Mouse (Mus musculus): Measurements from ENCODE around the gene Adam12.

GRCm38 (mm10) chr7:134223444-134224161 lies 8.3 kb downstream of the Adam12 start:
- TF ChIP-seq CTCF (IDR thresholded peaks at IDR 0.05; ENCODE audit: borderline replicate concordance, insufficient read depth, low read depth, low read length) (peak; percentile 61; the same call in 1 of the 2 replicates), POLR2A (IDR thresholded peaks at IDR 0.05; ENCODE audit: borderline replicate concordance, insufficient read depth, low read length) (no peak)

Data from cerebellum, adult 2 months (tissue).